Mouse (Mus musculus) liver, adult 2 months (tissue): ENCODE results near the gene C1qtnf2.

Source experiments
- CTCF ChIP-seq: fragments of 200-500 bp; IDR thresholded peaks from 2 replicates; pipeline ENCODE4 v1.5.1; 2011; ENCODE audit warnings: low read depth, low read length, control low read depth
- POLR2A ChIP-seq: fragments of 200-500 bp; IDR thresholded peaks from 2 replicates; pipeline ENCODE4 v1.6.1; 2011; ENCODE audit warnings: low read length, control low read depth; ENCODE audit not compliant: insufficient read depth; ENCODE audit errors: extremely low read depth

DNA sequence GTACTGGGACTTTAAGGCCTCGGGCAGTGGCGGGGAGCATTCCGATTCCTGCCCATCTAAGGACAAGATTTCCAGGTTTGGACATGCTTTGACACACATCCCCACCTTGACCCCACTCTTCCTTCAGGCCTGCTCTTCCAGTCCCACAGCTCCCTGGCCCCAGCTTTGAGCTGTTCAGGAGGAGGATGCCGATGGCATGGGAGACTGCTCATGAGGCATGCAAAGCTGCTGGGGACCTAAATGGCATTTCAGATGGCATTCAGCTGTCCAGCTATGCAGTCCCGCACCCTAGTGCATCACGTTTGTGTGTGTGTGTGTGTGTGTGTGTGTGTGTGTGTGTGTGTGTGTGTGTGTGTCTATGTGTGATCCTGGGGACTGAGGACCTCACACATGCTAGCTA, 63.0 kb downstream of the C1qtnf2 start:
- TF ChIP-seq CTCF (no peak), POLR2A (no peak)
